Mouse (Mus musculus) lung, postnatal 4 days (tissue): ENCODE results near the gene Evi2a.

ENCODE experiments used
- DNase-seq, 2 experiments: peaks; one replicate each; pipeline ENCODE4 v3.0.0; 2021

Evi2a gene

DNA sequence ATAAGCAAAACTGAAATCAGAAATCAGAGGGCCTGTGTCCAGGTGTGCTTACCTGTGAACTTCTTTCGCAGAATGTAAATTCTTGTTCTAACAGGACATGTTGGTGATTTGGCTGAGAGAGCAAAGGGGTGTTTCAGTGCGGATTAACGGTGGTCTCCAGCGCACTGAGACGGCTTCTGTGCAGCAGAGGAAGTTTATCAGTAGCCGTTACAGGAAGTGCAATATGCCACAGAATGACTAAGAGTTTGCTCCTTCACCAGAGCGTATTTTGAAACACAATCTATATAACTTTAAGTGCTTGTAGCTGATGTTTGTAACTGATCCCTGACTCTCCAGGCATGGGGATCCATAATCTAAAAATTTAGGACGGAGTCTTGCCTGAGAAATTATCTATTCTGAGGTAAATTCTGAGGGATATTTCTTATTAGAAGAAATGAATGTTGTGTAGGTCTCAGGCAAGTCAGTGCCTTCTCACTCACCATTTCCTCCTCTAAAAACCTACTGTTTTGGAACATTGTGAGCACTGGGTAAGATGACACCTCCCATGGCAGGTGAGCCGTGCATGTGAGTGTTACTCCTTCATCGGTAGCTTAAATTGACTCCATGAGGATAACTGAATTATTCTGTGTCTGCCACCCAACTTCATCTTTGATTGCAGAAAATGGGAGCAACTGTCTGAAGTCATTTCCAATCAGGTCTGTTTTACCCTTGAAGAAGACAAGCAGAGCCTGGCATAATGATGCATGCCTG is 6.7 kb downstream of the Evi2a start, which contains the start of gene Evi2b:
Evi2b (minus strand) TSS at position 203 of the 750 bp plus-strand sequence.
- no peak for DNase-seq

DNA sequence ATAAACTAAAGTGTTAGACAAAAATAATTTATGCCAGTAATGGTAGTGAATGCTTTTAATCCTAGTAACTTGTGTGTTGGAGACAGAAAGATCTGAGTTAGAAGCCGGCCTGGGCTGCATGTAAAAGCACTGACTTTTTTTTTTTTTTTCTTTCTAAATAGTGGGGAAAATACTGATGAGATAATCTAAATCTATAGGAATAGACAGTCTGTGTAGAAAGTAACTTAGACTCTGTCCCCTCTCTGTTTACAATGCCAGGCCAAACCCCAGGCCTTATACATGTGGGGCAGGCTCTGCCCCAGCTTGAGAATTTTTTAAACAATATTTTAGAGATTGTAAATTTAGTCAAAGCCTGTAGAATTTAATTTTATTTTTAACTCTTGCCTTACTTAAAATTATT is 7.5 kb downstream of the Evi2a start:
- DNase-seq: no peak

DNA sequence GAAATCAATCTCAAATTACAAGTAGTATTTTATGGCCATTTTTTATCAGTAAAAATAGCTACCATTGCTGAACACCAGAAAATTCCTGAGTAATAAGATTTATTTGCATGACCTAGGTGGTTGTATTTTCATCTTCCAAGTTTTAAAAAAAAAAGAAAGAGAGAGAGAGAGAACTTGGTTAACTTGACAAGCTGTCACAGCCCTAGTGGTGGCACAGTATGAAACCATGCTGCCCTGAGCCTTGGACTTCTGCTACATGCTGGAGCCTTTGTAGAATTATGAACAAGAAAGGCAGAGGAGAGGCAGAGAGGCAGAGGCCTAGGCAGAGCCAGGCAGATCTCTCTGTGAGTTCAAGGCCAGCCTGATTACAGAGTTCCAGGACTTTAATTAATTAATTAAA is 8.5 kb downstream of the Evi2a start:
- no peak for DNase-seq

DNA sequence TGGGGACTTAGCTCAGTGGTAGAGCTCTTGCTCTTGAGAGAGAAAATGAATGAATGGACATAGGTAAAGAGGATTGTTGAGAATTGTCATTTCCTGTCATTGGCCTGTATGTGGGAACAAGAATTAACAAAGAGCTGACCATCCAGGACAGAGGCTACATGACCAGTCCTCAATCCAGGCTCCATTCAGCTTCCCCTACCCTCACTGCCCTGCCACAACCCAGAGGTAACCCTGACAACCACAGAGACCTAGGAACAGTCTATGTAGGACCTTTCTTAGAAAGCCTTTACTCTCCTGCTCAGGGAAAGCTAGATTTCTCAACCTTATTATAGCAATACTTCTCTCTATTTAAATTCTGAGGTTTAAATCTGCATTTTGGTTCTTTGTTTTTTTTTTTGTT is 9.6 kb downstream of the Evi2a start:
- DNase-seq: no peak

DNA sequence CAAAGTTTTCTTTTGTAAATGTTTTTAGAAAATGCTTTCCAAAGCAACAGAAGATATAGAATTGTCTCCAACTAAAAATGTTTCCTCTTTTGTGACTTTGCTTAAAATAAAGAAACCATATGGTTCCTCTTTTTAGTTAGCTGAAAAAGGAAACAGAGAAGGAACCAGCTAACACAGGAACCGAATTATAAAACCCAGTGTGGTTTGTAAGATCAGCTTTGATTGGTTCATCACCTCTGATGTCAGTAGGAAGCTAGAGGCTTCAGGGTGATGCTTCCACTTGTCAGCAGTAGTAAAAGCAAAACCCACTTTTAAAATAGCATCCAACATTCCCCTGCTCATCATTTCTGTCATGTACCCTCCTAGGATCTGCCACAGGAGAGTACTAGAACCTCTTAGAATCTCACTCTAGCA is 10.5 kb downstream of the Evi2a start:
- no peak for DNase-seq

DNA sequence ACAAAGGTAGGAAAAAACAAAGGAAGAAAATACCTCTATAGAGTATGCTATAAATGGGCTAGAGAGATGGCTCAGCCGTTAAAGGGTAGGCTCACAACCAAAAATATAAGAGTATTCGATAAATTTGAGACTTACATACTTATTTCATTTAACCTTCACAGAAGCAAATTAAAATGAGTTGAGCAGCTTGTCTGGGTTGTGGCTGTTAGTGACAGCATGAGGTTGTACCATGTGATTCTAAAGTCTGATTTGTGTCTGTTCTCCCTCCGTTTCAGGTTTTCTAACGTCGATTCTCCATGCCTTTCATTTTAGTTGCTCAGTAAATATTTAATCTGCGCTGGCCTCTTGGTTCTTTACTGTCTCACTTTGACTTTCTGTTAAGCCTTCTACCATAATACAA is 11.1 kb downstream of the Evi2a start:
- DNase-seq: no peak

DNA sequence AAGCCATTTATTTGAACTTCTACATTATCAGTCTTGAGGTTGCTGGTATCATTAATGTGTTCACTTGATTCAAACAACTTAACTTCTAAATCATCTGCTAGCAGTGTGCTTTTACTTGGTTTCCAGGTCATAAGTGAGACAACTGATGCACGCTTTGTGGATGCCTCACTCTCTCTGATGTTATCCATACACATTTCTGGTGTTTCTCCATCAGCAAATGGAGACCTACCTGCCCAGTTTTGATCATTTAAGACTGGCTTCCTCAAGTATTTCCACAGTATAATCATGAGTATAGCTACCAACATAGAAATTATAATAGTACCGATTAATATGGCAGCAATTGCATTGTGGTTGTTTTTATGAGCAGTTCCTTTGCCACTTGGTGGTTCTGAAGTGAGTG is 14.6 kb downstream of the Evi2a start:
- DNase-seq: no peak

DNA sequence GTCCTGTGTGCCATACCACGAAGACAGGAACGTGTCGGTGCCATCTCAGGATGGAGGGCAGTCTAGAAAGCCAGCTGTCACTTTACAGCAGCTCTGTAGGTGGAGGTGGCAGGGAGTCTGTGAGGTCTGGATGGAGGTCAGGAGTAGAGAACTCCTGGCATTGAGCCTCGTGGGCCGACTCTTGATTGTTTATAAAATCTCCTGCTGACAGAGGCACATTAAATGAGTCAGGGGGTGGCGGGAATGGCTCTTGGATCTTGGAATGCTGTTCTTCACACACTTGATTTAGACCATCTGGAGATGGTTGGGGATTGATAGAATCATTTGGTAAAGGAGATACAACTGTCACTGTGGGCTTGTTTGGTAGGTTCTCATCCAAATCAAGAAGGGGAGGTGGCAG is 15.1 kb downstream of the Evi2a start:
- DNase-seq: no peak

DNA sequence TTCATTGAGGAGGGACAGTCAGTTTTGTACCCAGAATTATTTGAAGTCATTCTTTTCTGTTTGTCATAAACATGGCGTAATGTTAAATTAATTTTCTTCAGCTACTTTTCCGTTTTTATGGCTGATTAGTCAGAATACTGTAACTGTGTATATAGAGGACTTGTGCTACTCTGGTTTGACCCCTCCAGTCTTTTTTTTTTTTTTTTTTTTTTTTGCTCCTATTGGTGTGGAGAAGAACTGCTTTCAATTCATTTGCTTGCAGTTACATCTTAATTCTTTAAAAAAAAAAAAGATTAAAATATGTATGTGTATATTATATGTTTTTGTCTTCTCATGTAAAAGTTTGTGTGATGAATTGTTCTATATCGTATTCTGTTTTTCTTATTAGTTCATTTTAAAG is 18.4 kb downstream of the Evi2a start:
- DNase-seq: no peak

DNA sequence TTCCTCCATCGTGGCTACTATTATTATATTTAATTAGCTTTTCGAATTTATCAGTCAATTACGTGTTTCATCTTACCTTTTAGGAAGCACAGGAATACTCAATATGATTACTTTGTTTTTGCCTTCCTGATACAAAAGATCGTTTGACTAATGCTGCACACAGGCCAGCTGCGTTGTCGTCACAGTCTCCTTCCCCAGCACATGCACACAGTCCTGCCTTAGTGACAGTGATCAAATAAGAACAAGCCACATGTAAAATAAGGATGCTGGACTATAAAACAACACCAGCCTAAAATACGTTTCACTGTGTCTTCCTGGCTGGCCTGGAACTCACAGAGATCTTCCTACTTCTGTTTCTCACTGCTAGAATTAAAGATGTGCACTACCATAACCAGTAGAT is 25.9 kb downstream of the Evi2a start:
- no peak for DNase-seq

DNA sequence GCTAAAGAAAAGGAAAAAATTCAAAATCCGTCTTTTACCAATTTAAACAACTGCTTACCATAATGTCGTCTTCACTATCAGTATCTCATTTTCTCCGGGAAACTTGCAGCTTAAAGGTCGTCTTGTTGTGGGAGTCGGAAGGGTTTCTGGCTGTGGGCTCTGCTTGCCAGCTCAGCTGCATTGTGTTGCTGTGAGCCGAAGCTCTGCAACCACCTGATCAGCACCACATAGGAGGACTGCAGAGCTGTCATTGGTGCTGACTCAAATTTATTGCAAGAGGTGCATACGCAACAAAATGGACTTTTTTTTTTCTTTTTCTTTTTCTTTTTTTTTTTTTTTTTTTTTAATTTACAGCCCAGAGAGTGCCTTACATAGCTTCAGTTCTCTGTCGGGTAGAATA is 26.6 kb downstream of the Evi2a start, which contains the start of gene Omg:
Omg (minus strand) TSS at position 240 of the 400 bp plus-strand sequence.
- no peak for DNase-seq

DNA sequence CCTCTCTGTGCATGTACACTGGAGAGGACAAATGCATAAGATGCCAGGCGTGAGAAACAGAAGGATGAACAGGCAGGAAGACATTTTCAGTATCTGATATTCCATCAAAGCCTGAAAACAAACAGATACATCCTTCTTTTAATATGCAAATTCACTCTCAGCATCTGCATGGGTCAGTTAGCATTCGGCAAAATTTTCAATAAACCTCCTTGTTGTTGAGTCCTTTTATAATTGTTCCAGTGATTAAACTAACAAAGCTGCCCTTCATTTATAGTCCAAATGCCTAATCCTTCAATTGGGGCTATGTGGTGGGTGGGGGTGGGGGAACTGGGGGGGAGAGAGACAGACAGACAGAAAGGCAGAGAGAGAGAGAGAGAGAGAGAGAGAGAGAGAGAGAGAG is 27.5 kb downstream of the Evi2a start:
- no peak for DNase-seq

DNA sequence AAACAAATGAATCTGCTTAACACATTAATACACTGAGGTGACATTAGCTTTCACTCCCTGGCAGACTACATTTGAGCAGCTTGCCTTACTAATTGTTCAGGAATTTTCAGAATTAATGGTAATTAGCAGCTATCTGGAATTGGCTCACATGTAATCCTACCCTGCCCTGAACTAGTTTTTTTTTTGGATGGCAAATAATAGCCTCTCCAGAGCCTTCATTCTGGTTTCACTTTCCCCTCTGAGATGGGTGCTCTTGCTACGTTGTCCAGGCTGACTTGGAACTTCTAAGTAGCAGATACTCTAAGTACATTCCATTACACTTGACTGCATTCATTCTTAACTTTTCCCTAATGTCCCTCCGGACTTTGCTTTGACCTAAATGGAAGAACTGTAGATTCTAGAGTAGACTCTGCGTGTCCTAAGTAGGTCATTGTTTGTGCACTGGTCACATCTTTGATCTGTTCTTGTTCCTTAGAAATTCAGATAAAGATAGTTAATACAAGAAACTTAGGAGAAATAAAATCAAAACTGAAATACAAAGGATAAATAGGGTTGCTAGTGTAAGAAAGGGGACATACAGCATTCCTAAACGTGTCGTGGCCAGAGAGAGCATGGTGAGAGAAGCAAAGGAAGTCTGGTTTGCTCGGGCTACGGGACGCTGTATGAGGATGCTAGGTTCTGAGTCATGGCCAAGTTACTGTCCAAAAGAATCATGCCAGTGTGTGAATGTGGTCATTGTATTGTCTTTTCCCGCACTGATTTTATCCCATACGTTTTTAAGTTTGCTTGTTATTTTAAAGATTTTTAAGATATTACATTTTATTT is 35.2 kb downstream of the Evi2a start:
- DNase-seq: no peak

DNA sequence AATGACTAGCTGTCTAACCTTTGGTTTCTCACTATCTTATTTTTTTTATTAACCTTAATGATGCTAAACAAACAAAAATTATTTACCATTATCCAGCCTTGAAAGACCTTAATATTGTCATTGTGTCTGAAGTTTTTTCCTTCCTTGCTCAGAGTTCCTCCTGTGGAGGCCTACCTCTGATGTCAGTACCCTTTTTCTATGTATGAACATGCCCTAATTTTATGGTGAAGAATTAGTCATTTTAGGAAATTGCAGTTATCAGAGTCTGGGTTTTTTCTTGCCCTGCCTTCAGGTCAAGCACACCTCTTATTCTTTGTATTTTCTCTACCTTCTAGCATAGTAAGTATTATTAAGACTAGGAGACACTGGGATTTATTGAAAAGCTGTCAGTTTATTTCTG is 45.7 kb downstream of the Evi2a start:
- no peak for DNase-seq

DNA sequence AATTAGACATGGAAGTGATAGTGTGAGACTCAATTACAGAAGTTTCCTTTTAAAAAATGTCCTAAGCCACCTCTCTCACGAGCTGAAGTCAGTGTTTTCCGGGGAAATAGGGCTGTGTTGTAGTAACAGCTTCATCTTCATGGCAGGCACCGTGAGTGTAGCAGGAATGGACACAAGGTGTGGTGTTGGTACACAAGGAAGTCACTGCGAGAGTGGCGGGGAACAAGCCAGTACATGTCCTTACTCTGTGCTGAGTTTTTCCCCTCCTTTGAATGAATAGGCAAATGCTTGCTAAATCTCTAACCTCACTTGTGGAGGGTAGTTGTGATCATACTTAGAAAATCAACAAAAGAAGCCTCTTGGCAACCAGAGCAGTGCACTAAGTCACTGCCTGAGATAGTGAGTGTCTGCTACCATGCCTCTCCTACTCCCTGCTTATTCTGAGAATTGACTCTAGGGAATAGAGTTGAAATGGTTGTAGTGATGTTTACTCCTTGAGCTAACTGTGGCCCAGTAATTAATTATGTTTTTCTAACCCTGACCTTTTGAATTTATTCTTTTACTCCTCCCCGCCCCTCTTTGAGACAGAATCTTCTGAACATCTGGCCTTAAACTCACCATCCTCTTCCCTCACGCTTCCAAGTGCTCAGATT is 46.4 kb downstream of the Evi2a start:
- no peak for DNase-seq

DNA sequence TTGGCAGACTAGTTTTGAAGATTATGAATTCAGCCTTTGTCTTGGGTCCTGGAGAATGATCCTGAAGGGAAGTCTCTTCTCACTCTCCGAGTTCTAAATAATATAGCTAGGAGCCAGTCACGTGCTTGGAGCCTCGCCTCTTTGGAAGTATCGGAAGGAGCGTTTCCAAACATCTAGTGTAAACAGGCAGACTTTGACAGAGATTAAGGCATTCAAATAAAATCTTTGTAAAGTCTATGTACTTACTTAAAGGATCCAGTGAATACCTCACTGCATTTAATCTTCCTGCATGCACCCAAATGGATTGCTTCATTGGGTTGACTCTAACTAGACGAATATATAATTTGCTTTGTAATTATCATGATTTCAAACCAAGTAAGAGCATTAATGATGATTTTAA is 47.0 kb downstream of the Evi2a start:
- DNase-seq: no peak
